Mouse (Mus musculus) CH12.LX (cell line): ENCODE results near the gene Tmem219. TPM values are rescaled to one million over a fixed set of nuclear protein-coding genes. Genes with fewer than 3 reads are reported as not detected.
A peak's percentile ranks its signal among the peaks of the same experiment; 100 is the strongest.

Experiments
- DNase-seq: peaks from one replicate; pipeline ENCODE4 v3.0.0-alpha.2; 2013; ENCODE audit errors: extremely low read depth
- H3K27ac ChIP-seq: 2 replicates; pipeline ENCODE4 v1.5.1; 2012; ENCODE audit warnings: low read depth, mild to moderate bottlenecking, control low read depth, moderate library complexity; ENCODE audit not compliant: insufficient read depth
- H3K27me3 ChIP-seq: replicated peaks from 2 replicates; pipeline ENCODE3; 2012; ENCODE audit warnings: inconsistent platforms
- H3K36me3 ChIP-seq, 2 experiments: replicated peaks in 1 of 2; 2 replicates each; pipeline versions ENCODE3 to v1.6.1; 2012; ENCODE audit warnings: inconsistent platforms in 1 of 2, low read length in 1 of 2, mild to moderate bottlenecking in 1 of 2, mixed read lengths in 1 of 2, moderate library complexity in 1 of 2; ENCODE audit not compliant: control insufficient read depth in 1 of 2, insufficient read depth in 1 of 2
- H3K4me1 ChIP-seq, 2 experiments: 2 replicates each; pipeline ENCODE4 v1.6.1; 2012; ENCODE audit warnings: inconsistent platforms in 1 of 2, moderate library complexity in 1 of 2; ENCODE audit not compliant: insufficient read depth in 2 of 2, control insufficient read depth in 1 of 2
- H3K4me2 ChIP-seq: 2 replicates; pipeline ENCODE4 v1.6.1; 2012; ENCODE audit warnings: low read depth, mild to moderate bottlenecking, control low read depth; ENCODE audit not compliant: poor library complexity, insufficient read depth, severe bottlenecking
- H3K4me3 ChIP-seq, 3 experiments: fragments of 150-350 bp in 1 of 3; sonication (generic) in 1 of 3; replicated peaks in 1 of 3; 2 replicates each; pipeline versions ENCODE3 to v1.5.1; 2011 to 2012; ENCODE audit warnings: low read depth in 2 of 3, low read length in 2 of 3, mild to moderate bottlenecking in 2 of 3, moderate library complexity in 2 of 3, control low read depth in 1 of 3, improper control_type of control experiment in 1 of 3, inconsistent platforms in 1 of 3, mixed read lengths in 1 of 3; ENCODE audit not compliant: poor library complexity in 1 of 3
- H3K79me2 ChIP-seq: replicated peaks from 2 replicates; pipeline ENCODE4 v1.6.1; 2012; ENCODE audit warnings: mild to moderate bottlenecking, moderate library complexity; ENCODE audit not compliant: control insufficient read depth, poor library complexity, insufficient read depth, severe bottlenecking; ENCODE audit errors: extremely low read depth
- H3K9ac ChIP-seq: 2 replicates; pipeline ENCODE4 v1.6.1; 2012; ENCODE audit warnings: low read depth, mild to moderate bottlenecking, control low read depth, moderate library complexity; ENCODE audit not compliant: insufficient read depth
- H3K9me3 ChIP-seq: replicated peaks from 2 replicates; pipeline ENCODE3; 2012; ENCODE audit warnings: low read length, inconsistent platforms, mixed read lengths
- BHLHE40 ChIP-seq: IDR thresholded peaks from 2 replicates; pipeline ENCODE4 v1.6.1; 2011; ENCODE audit warnings: mild to moderate bottlenecking, low read depth, low read length, improper control_type of control experiment
- CHD1 ChIP-seq: IDR thresholded peaks from 2 replicates; pipeline ENCODE4 v1.6.1; 2012; ENCODE audit warnings: low read depth, low read length, improper control_type of control experiment, inconsistent platforms
- CTCF ChIP-seq, 2 experiments: IDR thresholded peaks in 1 of 2; conservative IDR thresholded peaks in 1 of 2; 2 replicates each; pipeline ENCODE4 v1.5.1; 2011 to 2012; ENCODE audit warnings: low read depth in 2 of 2, low read length in 2 of 2, improper control_type of control experiment in 1 of 2, inconsistent platforms in 1 of 2, mild to moderate bottlenecking in 1 of 2, moderate library complexity in 1 of 2
- E2F4 ChIP-seq: IDR thresholded peaks from 2 replicates; pipeline ENCODE4 v1.6.1; 2011; ENCODE audit warnings: low read depth, low read length, improper control_type of control experiment; ENCODE audit not compliant: insufficient replicate concordance
- ELF1 ChIP-seq: IDR thresholded peaks from 2 replicates; pipeline ENCODE4 v1.6.1; 2014; ENCODE audit warnings: low read depth, mild to moderate bottlenecking, inconsistent platforms, low read length, improper control_type of control experiment
- EP300 ChIP-seq: IDR thresholded peaks from 2 replicates; pipeline ENCODE4 v1.6.1; 2011; ENCODE audit warnings: low read length, improper control_type of control experiment
- GABPA ChIP-seq: IDR thresholded peaks from 2 replicates; pipeline ENCODE4 v1.6.1; 2012; ENCODE audit warnings: low read depth, low read length, improper control_type of control experiment, inconsistent platforms; ENCODE audit not compliant: insufficient replicate concordance
- HCFC1 ChIP-seq: IDR thresholded peaks from 2 replicates; pipeline ENCODE4 v1.6.1; 2012; ENCODE audit warnings: low read depth, mild to moderate bottlenecking, inconsistent platforms, low read length, improper control_type of control experiment
- IRF4 ChIP-seq: IDR thresholded peaks from 2 replicates; pipeline ENCODE4 v1.6.1; 2014; ENCODE audit warnings: low read depth, mild to moderate bottlenecking, inconsistent platforms, low read length, improper control_type of control experiment
- JUND ChIP-seq: conservative IDR thresholded peaks from 2 replicates; pipeline ENCODE4 v1.6.1; 2011; ENCODE audit warnings: low read depth, low read length, improper control_type of control experiment
- KAT2A ChIP-seq: IDR thresholded peaks from 2 replicates; pipeline ENCODE4 v1.6.1; 2012; ENCODE audit warnings: low read length, improper control_type of control experiment, inconsistent platforms; ENCODE audit not compliant: insufficient replicate concordance
- MAX ChIP-seq: IDR thresholded peaks from 2 replicates; pipeline ENCODE4 v1.6.1; 2011; ENCODE audit warnings: low read length, improper control_type of control experiment
- MAZ ChIP-seq: IDR thresholded peaks from 2 replicates; pipeline ENCODE4 v1.6.1; 2012; ENCODE audit warnings: low read depth, mild to moderate bottlenecking, inconsistent platforms, low read length, improper control_type of control experiment, moderate library complexity
- MEF2A ChIP-seq: IDR thresholded peaks from 2 replicates; pipeline ENCODE4 v1.6.1; 2014; ENCODE audit warnings: low read depth, mild to moderate bottlenecking, inconsistent platforms, low read length, improper control_type of control experiment, borderline replicate concordance
- MXI1 ChIP-seq: IDR thresholded peaks from 2 replicates; pipeline ENCODE4 v1.6.1; 2011; ENCODE audit warnings: mild to moderate bottlenecking, low read depth, low read length, improper control_type of control experiment
- MYC ChIP-seq: IDR thresholded peaks from 2 replicates; pipeline ENCODE4 v1.6.1; 2011; ENCODE audit warnings: low read depth, mild to moderate bottlenecking, improper control_type of control experiment, low read length
- NELFE ChIP-seq: IDR thresholded peaks from 2 replicates; pipeline ENCODE4 v1.6.1; 2011; ENCODE audit warnings: low read depth, low read length, improper control_type of control experiment
- NRF1 ChIP-seq: IDR thresholded peaks from 2 replicates; pipeline ENCODE4 v1.6.1; 2014; ENCODE audit warnings: low read depth, mild to moderate bottlenecking, inconsistent platforms, low read length, improper control_type of control experiment, moderate library complexity
- POLR2A ChIP-seq: IDR thresholded peaks from 2 replicates; pipeline ENCODE4 v1.6.1; 2011; ENCODE audit warnings: low read depth, mild to moderate bottlenecking, improper control_type of control experiment, low read length
- POLR2AphosphoS2 ChIP-seq: IDR thresholded peaks from 2 replicates; pipeline ENCODE4 v1.6.1; 2011; ENCODE audit warnings: low read depth, low read length, improper control_type of control experiment
- RCOR1 ChIP-seq: conservative IDR thresholded peaks from 2 replicates; pipeline ENCODE4 v1.6.1; 2012; ENCODE audit warnings: low read depth, mild to moderate bottlenecking, inconsistent platforms, low read length, improper control_type of control experiment
- SIN3A ChIP-seq: IDR thresholded peaks from 2 replicates; pipeline ENCODE4 v1.6.1; 2012; ENCODE audit warnings: low read length, improper control_type of control experiment, inconsistent platforms
- SMC3 ChIP-seq: IDR thresholded peaks from 2 replicates; pipeline ENCODE4 v1.6.1; 2011; ENCODE audit warnings: low read depth, low read length, improper control_type of control experiment
- TBP ChIP-seq: conservative IDR thresholded peaks from 2 replicates; pipeline ENCODE4 v1.6.1; 2011; ENCODE audit warnings: low read depth, low read length, improper control_type of control experiment
- TCF12 ChIP-seq: IDR thresholded peaks from 2 replicates; pipeline ENCODE4 v1.6.1; 2014; ENCODE audit warnings: low read depth, mild to moderate bottlenecking, inconsistent platforms, low read length, improper control_type of control experiment
- USF2 ChIP-seq: conservative IDR thresholded peaks from 2 replicates; pipeline ENCODE4 v1.6.1; 2011; ENCODE audit warnings: low read depth, low read length, improper control_type of control experiment
- ZC3H11A ChIP-seq: IDR thresholded peaks from 2 replicates; pipeline ENCODE4 v1.6.1; 2012; ENCODE audit warnings: low read depth, mild to moderate bottlenecking, inconsistent platforms, low read length, improper control_type of control experiment
- ZMIZ1 ChIP-seq: IDR thresholded peaks from 2 replicates; pipeline ENCODE4 v1.6.1; 2012; ENCODE audit warnings: low read depth, mild to moderate bottlenecking, inconsistent platforms, low read length, improper control_type of control experiment
- ZNF384 ChIP-seq: IDR thresholded peaks from 2 replicates; pipeline ENCODE4 v1.6.1; 2012; ENCODE audit warnings: low read depth, low read length, improper control_type of control experiment, inconsistent platforms
- dilution Hi-C: fragments of 300-500 bp; cut with MboI; formaldehyde crosslinking; loops from 2 replicates; pipeline ENCODE4 v1.14.3; 2020; ENCODE audit warnings: low sequenced_read_pairs; ENCODE audit not compliant: extremely low pct_unique_long_range_greater_than_20kb, extremely low pct_ligation_motif_present
- in situ Hi-C: fragments of 300-500 bp; cut with MboI; formaldehyde crosslinking; loops from 3 replicates; pipeline ENCODE4 v1.14.3; 2019; ENCODE audit warnings: low sequenced_read_pairs, low pct_ligation_motif_present, low pct_unique_long_range_greater_than_20kb, mixed read lengths
- polyA plus RNA-seq: library from polyadenylated mRNA; unstranded; fragments of >175 nt; gene quantifications from 2 replicates; pipeline ENCODE4 v1.2.1, GENCODE M21; 2012; ENCODE audit warnings: low read depth; ENCODE audit not compliant: insufficient read length
- total RNA-seq, 2 experiments: library from RNA; depleted of rRNA; stranded (reverse); fragments of 300-350 nt in 1 of 2; fragments of >200 nt in 1 of 2; gene quantifications; 2 replicates each; pipeline ENCODE4 v1.2.3; 2012 to 2014

The Tmem219 gene
- total and polyA plus RNA-seq, 3 experiments, result 33.4 to 43.2 (median 37.4) TPM

- Histone ChIP-seq H3K27ac (peak within 1 kb of the TSS; percentile 22; the same call in 1 of the 2 replicates), H3K4me2 (peak within 1 kb of the TSS; percentile 59), H3K9me3 (no peaks in the 10 kb centered on the region), H3K27me3 (no peaks in the 10 kb centered on the region), H3K9ac (peak within 1 kb of the TSS; percentile 94), H3K4me3 (peak within 1 kb of the TSS; percentile 96 to 100 (median 98)), H3K4me1 (peaks cover 10 to 34% of the 10 kb centered on the region in 2 experiments; a peak in 3 of 4 replicates), H3K36me3 (peaks cover 8 to 33% of the 10 kb centered on the region in 2 experiments), H3K79me2 (peaks cover 21% of the 10 kb centered on the region)
- in situ Hi-C loops (no loop called here), dilution Hi-C loops (no loop called here)
- DNase-seq, result peak; percentile 86
- TF ChIP-seq POLR2A (peak; percentile 90), IRF4 (0 out of 2 replicates have a peak, but pooled peaks have one; percentile 4), MAX (peak; percentile 60), CTCF (conservative IDR thresholded peaks at IDR 0.05 in 1 of 2, IDR thresholded peaks at IDR 0.05 in 1 of 2; ENCODE audit: low read depth in 2 of 2, low read length in 2 of 2) (no peak), MXI1 (peak; percentile 59; the same call in 1 of the 2 replicates), MEF2A (no peak), BHLHE40 (no peak), NELFE (peak; percentile 81), EP300 (no peak), KAT2A (no peak), POLR2AphosphoS2 (peak; percentile 59; the same call in 1 of the 2 replicates), CHD1 (no peak), JUND (no peak), TCF12 (peak; percentile 85), TBP (no peak), MAZ (no peak), E2F4 (no peak), SIN3A (peak; percentile 92), HCFC1 (peak; percentile 37; the same call in 1 of the 2 replicates), RCOR1 (no peak), ELF1 (peak; percentile 97), ZC3H11A (no peak), GABPA (no peak), SMC3 (no peak), USF2 (no peak), NRF1 (peak; percentile 96), ZNF384 (peak; percentile 58), MYC (no peak), ZMIZ1 (peak; percentile 78)
Observed at GRCm38 (mm10) chr7:126928384-126929037, 5.8 kb upstream of the Tmem219 start, which contains the start of gene Kctd13. Gene Kctd13 (plus strand): TSS chr7:126928879.
